Mouse (Mus musculus) hindbrain, embryonic 13.5 days (tissue): ENCODE data around the gene Slfn9. TPM values are rescaled to one million over a fixed set of nuclear protein-coding genes. Genes with fewer than 3 reads are reported as not detected.

ENCODE experiments used
- ATAC-seq: fragments of 200-750 bp; cut with Nextera tagmentation; 2 replicates; pipeline ENCODE4 v1.8.0; 2017; ENCODE audit warnings: moderate TSS enrichment; ENCODE audit not compliant: low FRiP score
- H3K27ac ChIP-seq: fragments of 300-500 bp; sonication (generic); 2 replicates; pipeline ENCODE4 v1.5.1; 2015; ENCODE audit warnings: inconsistent platforms, mild to moderate bottlenecking, moderate library complexity
- H3K27me3 ChIP-seq: fragments of 300-500 bp; sonication (generic); 2 replicates; pipeline ENCODE4 v1.6.1; 2015; ENCODE audit warnings: mild to moderate bottlenecking, inconsistent platforms
- H3K36me3 ChIP-seq: fragments of 300-500 bp; sonication (generic); 2 replicates; pipeline ENCODE4 v1.6.1; 2015; ENCODE audit warnings: mild to moderate bottlenecking, inconsistent platforms
- H3K4me1 ChIP-seq: fragments of 300-500 bp; sonication (generic); replicated peaks from 2 replicates; pipeline ENCODE4 v1.6.1; 2015; ENCODE audit warnings: inconsistent platforms
- H3K4me2 ChIP-seq: fragments of 300-500 bp; sonication (generic); 2 replicates; pipeline ENCODE4 v1.6.1; 2015; ENCODE audit warnings: inconsistent platforms, mild to moderate bottlenecking, moderate library complexity
- H3K4me3 ChIP-seq: fragments of 300-500 bp; sonication (generic); 2 replicates; pipeline ENCODE4 v1.5.1; 2015; ENCODE audit warnings: mild to moderate bottlenecking, inconsistent platforms
- H3K9ac ChIP-seq: fragments of 300-500 bp; sonication (generic); 2 replicates; pipeline ENCODE4 v1.6.1; 2015; ENCODE audit warnings: mild to moderate bottlenecking, inconsistent platforms
- H3K9me3 ChIP-seq: fragments of 300-500 bp; sonication (generic); 2 replicates; pipeline ENCODE4 v1.6.1; 2016; ENCODE audit warnings: inconsistent platforms
- WGBS: fragments of 180-500 bp; shearing (Covaris S2); methylation state at CpG from one replicate; pipeline ENCODE4 v1.1.7; 2015; 5-methylcytosine and 5-hydroxymethylcytosine counted together
- microRNA-seq: library from miRNA; unstranded; fragments of <30 nt; microRNA quantifications from one replicate; pipeline ENCODE4, GENCODE M21; 2016
- polyA plus RNA-seq: library from polyadenylated mRNA; unstranded; fragments of >200 nt; fragmentation: Nextera tagmentation; extraction: Ambion mirVana; gene quantifications from 2 replicates; pipeline ENCODE4 v1.2.1, GENCODE M21; 2015

The Slfn9 gene
- polyA plus RNA-seq, 1 experiment from 2014 or later, result 2.8 TPM

DNA sequence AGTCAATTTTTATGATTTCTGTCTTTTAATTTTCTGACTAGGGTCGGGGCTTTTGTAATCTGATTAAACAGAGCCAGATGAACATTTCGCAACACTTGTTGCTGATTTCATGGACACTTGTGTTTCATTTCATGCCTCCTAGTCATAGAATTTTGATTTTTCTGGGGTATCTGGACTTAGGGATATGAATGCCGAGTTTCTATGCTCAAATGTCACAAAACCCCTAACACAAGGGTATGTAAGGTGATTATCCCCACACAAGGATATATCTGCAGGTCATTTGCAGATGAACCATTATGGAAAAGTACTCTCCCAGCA lies 62.0 kb downstream of the Slfn9 start:
- no peak for ATAC-seq
- H3K9ac ChIP-seq, result no peak overlapping the region
- no peaks in the 10 kb centered on the region for H3K9me3 ChIP-seq
- WGBS, result 54% methylated on average over 3 of the region's 3 CpGs
- H3K27me3 ChIP-seq, result peaks cover 75% of the 10 kb centered on the region
- no peak overlapping the region for H3K4me2 ChIP-seq
- no peaks in the 10 kb centered on the region for H3K36me3 ChIP-seq
- H3K4me1 ChIP-seq, result peaks cover 22% of the 10 kb centered on the region
- no peak overlapping the region for H3K4me3 ChIP-seq
- H3K27ac ChIP-seq, result no peak overlapping the region

DNA sequence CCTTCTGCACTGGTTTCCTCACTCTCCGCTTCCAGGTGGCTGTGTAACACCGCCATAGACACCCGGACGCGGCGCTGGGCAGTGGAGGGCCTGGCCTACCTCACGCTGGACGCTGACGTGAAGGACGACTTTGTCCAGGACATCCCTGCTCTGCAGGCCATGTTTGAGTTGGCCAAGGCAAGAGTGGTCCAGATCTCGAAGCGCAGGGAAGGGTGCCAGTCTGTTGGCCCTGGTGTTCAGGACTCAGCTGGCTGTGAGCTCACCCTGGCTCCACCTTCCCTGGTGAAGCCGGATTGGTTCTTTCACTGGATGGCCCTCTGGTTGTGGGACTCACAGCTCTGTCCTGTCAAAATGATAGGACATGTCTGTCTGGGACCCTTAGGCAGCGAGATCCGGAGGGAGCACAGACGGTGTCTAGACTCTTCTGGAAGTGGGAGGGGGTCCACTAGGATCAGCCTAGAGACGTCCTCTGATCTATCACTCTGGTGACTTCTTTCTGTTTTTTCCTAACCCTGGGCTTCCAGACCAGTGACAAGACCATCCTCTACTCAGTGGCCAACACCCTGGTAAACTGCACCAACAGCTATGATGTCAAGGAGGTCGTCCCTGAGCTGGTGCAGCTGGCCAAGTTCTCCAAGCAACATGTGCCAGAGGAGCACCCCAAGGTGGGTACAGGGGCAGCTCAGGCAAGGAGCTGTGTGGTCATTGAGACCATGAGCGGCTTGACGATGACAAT lies 62.6 kb downstream of the Slfn9 start:
- Histone ChIP-seq H3K27ac (no peak overlapping the region), H3K27me3 (peaks cover 69% of the 10 kb centered on the region), H3K36me3 (no peaks in the 10 kb centered on the region), H3K9ac (no peak overlapping the region), H3K9me3 (no peaks in the 10 kb centered on the region), H3K4me1 (peaks cover 22% of the 10 kb centered on the region), H3K4me3 (no peak overlapping the region), H3K4me2 (no peak overlapping the region)
- no peak for ATAC-seq
- WGBS, result 27% methylated on average over 20 of the region's 20 CpGs

Small RNAs within 50 kb of the gene (microRNA-seq; reads per million reads assigned to microRNA genes)
- not detected for gene Gm27598
- gene Mir7679, result not detected

Other genes with a start within 250 kb of the Slfn9 start
- gene Cct6b, start 227.5 kb downstream of the Slfn9 start, polyA plus RNA-seq, result 0.32 and 0.35 TPM in 2 replicates
- 29.6 and 31.0 TPM in 2 replicates for gene Zfp830, start 227.5 kb downstream of the Slfn9 start, polyA plus RNA-seq
- 27.0 and 29.9 TPM in 2 replicates for gene Lig3, start 210.7 kb downstream of the Slfn9 start, polyA plus RNA-seq
- gene Rffl, start 120.6 kb downstream of the Slfn9 start, polyA plus RNA-seq, result 4.7 and 5.6 TPM in 2 replicates
- gene Rad51d, start 101.2 kb downstream of the Slfn9 start, polyA plus RNA-seq, result 12.3 and 13.4 TPM in 2 replicates
- gene Fndc8, start 99.7 kb downstream of the Slfn9 start, polyA plus RNA-seq, result 0.71 and 0.80 TPM in 2 replicates
- 27.3 and 35.3 TPM in 2 replicates for gene Nle1, start 83.4 kb downstream of the Slfn9 start, polyA plus RNA-seq
- 1.2 and 1.3 TPM in 2 replicates for gene Unc45b, start 81.3 kb downstream of the Slfn9 start, polyA plus RNA-seq
- gene Slfn5, start 40.5 kb downstream of the Slfn9 start, polyA plus RNA-seq, result 1.00 and 1.0 TPM in 2 replicates
- 0.10 and 0.35 TPM in 2 replicates for gene Slfn8, start 29.0 kb upstream of the Slfn9 start, polyA plus RNA-seq
- 1.3 TPM in 2 replicates for gene Slfn2, start 73.3 kb upstream of the Slfn9 start, polyA plus RNA-seq
- not detected in 2 replicates for gene Slfn1, start 125.0 kb upstream of the Slfn9 start, polyA plus RNA-seq
- 0.06 TPM in 1 of 2 replicates, not detected in the other for gene Slfn4, start 183.4 kb upstream of the Slfn9 start, polyA plus RNA-seq
- gene Slfn3, start 199.5 kb upstream of the Slfn9 start, polyA plus RNA-seq, result 0.12 TPM in 2 replicates